Mouse (Mus musculus) stomach, embryonic 16.5 days (tissue): ENCODE results near the gene Panx1. TPM values are rescaled to one million over a fixed set of nuclear protein-coding genes. Genes with fewer than 3 reads are reported as not detected.

ENCODE experiments used
- ATAC-seq: fragments of 200-750 bp; cut with Nextera tagmentation; 2 replicates; pipeline ENCODE4 v1.8.0; 2017; ENCODE audit warnings: moderate number of reproducible peaks, moderate TSS enrichment; ENCODE audit not compliant: insufficient read depth, low FRiP score
- H3K27ac ChIP-seq: fragments of 300-500 bp; sonication (generic); 2 replicates; pipeline ENCODE4 v1.5.1; 2014; ENCODE audit warnings: low read length
- H3K27me3 ChIP-seq: fragments of 300-500 bp; sonication (generic); 2 replicates; pipeline ENCODE4 v1.6.1; 2014; ENCODE audit warnings: low read length, control low read depth, mixed read lengths; ENCODE audit not compliant: control insufficient read depth, insufficient read depth
- H3K36me3 ChIP-seq: fragments of 300-500 bp; sonication (generic); 2 replicates; pipeline ENCODE4 v1.6.1; 2014; ENCODE audit warnings: low read length; ENCODE audit not compliant: control insufficient read depth, insufficient read depth
- H3K4me1 ChIP-seq: fragments of 300-500 bp; sonication (generic); 2 replicates; pipeline ENCODE4 v1.6.1; 2014; ENCODE audit warnings: low read length, control low read depth, mixed read lengths; ENCODE audit not compliant: control insufficient read depth, insufficient read depth
- H3K4me2 ChIP-seq: fragments of 300-500 bp; sonication (generic); 2 replicates; pipeline ENCODE4 v1.6.1; 2014; ENCODE audit warnings: low read depth, low read length, mixed read lengths
- H3K4me3 ChIP-seq: fragments of 300-500 bp; sonication (generic); replicated peaks from 2 replicates; pipeline ENCODE4 v1.5.1; 2014; ENCODE audit warnings: mild to moderate bottlenecking, low read length
- H3K9ac ChIP-seq: fragments of 300-500 bp; sonication (generic); 2 replicates; pipeline ENCODE4 v1.6.1; 2014; ENCODE audit warnings: low read length
- H3K9me3 ChIP-seq: fragments of 300-500 bp; sonication (generic); replicated peaks from 2 replicates; pipeline ENCODE4 v1.6.1; 2016; ENCODE audit warnings: low read length, control low read depth; ENCODE audit not compliant: control insufficient read depth
- WGBS: fragments of 180-500 bp; shearing (Covaris S2); extraction: QIAGEN DNeasy Blood & Tissue Kit; methylation state at CpG from one replicate; pipeline ENCODE4 v1.1.7; 2014; 5-methylcytosine and 5-hydroxymethylcytosine counted together
- polyA plus RNA-seq: library from polyadenylated mRNA; unstranded; fragments of >200 nt; fragmentation: Nextera tagmentation; extraction: Ambion mirVana; gene quantifications from 2 replicates; pipeline ENCODE4 v1.2.1, GENCODE M21; 2015

Gene Panx1
- polyA plus RNA-seq, 1 experiment from 2014 or later = 25.9 TPM

GRCm38 (mm10) chr9:15015223-15015956 lies 29.9 kb downstream of the Panx1 start:
- H3K27me3 ChIP-seq = no peaks in the 10 kb centered on the region
- H3K4me1 ChIP-seq = no peaks in the 10 kb centered on the region
- ATAC-seq = no peak
- H3K27ac ChIP-seq = no peak overlapping the region
- H3K4me3 ChIP-seq = no peak overlapping the region
- H3K9ac ChIP-seq = no peak overlapping the region
- H3K9me3 ChIP-seq = no peaks in the 10 kb centered on the region
- H3K4me2 ChIP-seq = no peak overlapping the region
- WGBS = 53% methylated on average over 7 of the region's 7 CpGs
- H3K36me3 ChIP-seq = no peaks in the 10 kb centered on the region

GRCm38 (mm10) chr9:15007566-15007965 lies 37.7 kb downstream of the Panx1 start:
- H3K36me3 ChIP-seq = no peaks in the 10 kb centered on the region
- H3K9ac ChIP-seq = no peak overlapping the region
- H3K4me2 ChIP-seq = no peak overlapping the region
- no peak overlapping the region for H3K27ac ChIP-seq
- no peaks in the 10 kb centered on the region for H3K9me3 ChIP-seq
- no peak for ATAC-seq
- H3K27me3 ChIP-seq = no peaks in the 10 kb centered on the region
- WGBS = 83% methylated on average over 14 of the region's 14 CpGs
- H3K4me1 ChIP-seq = no peaks in the 10 kb centered on the region
- H3K4me3 ChIP-seq = no peak overlapping the region

- no peak overlapping the region for H3K4me2 ChIP-seq
These were observed 41.0 kb downstream of the Panx1 start for GRCm38 (mm10) chr9:15004298-15004685.

GRCm38 (mm10) chr9:15003676-15004297 lies 41.5 kb downstream of the Panx1 start:
- Histone ChIP-seq H3K4me3 (no peak overlapping the region), H3K9me3 (no peaks in the 10 kb centered on the region), H3K36me3 (no peaks in the 10 kb centered on the region), H3K27me3 (no peaks in the 10 kb centered on the region), H3K4me1 (no peaks in the 10 kb centered on the region), H3K9ac (0 out of 2 replicates have a peak overlapping the region, but pooled peaks have one; percentile 14), H3K4me2 (no peak overlapping the region), H3K27ac (no peak overlapping the region)
- no peak for ATAC-seq
- WGBS = 52% methylated on average over 10 of the region's 10 CpGs

More at GRCm38 (mm10) chr9:15004298-15004685, 41.0 kb downstream of the Panx1 start:
- no peaks in the 10 kb centered on the region for H3K9me3 ChIP-seq
- WGBS = 69% methylated on average over 9 of the region's 9 CpGs
- no peaks in the 10 kb centered on the region for H3K4me1 ChIP-seq
- H3K36me3 ChIP-seq = no peaks in the 10 kb centered on the region
- no peak overlapping the region for H3K27ac ChIP-seq
- no peak for ATAC-seq
- H3K4me3 ChIP-seq = no peak overlapping the region
- H3K9ac ChIP-seq = no peak overlapping the region
- no peaks in the 10 kb centered on the region for H3K27me3 ChIP-seq

GRCm38 (mm10) chr9:15002995-15003613 lies 42.2 kb downstream of the Panx1 start:
- H3K4me2 ChIP-seq = no peak overlapping the region
- no peaks in the 10 kb centered on the region for H3K27me3 ChIP-seq
- H3K27ac ChIP-seq = no peak overlapping the region
- no peaks in the 10 kb centered on the region for H3K4me1 ChIP-seq
- H3K9ac ChIP-seq = no peak overlapping the region
- H3K9me3 ChIP-seq = no peaks in the 10 kb centered on the region
- H3K36me3 ChIP-seq = no peaks in the 10 kb centered on the region
- no peak overlapping the region for H3K4me3 ChIP-seq
- ATAC-seq = no peak
- 62% methylated on average over 6 of the region's 6 CpGs for WGBS

- no peaks in the 10 kb centered on the region for H3K9me3 ChIP-seq
- no peaks in the 10 kb centered on the region for H3K4me1 ChIP-seq
- H3K27me3 ChIP-seq = no peaks in the 10 kb centered on the region
- H3K4me3 ChIP-seq = no peak overlapping the region
- H3K9ac ChIP-seq = no peak overlapping the region
- no peak overlapping the region for H3K27ac ChIP-seq
- H3K36me3 ChIP-seq = no peaks in the 10 kb centered on the region
- no peak overlapping the region for H3K4me2 ChIP-seq
- ATAC-seq = no peak
- 83% methylated on average over 9 of the region's 9 CpGs for WGBS
These were observed 46.5 kb downstream of the Panx1 start for GRCm38 (mm10) chr9:14998790-14999189.

GRCm38 (mm10) chr9:14997271-14998055 lies 47.8 kb downstream of the Panx1 start:
- Histone ChIP-seq H3K9me3 (no peaks in the 10 kb centered on the region), H3K4me3 (no peak overlapping the region), H3K4me1 (no peaks in the 10 kb centered on the region), H3K9ac (no peak overlapping the region), H3K27ac (no peak overlapping the region), H3K36me3 (no peaks in the 10 kb centered on the region), H3K27me3 (no peaks in the 10 kb centered on the region), H3K4me2 (no peak overlapping the region)
- ATAC-seq = no peak
- 78% methylated on average over 11 of the region's 11 CpGs for WGBS

GRCm38 (mm10) chr9:14995525-14995924 lies 49.8 kb downstream of the Panx1 start:
- no peak overlapping the region for H3K4me2 ChIP-seq
- H3K36me3 ChIP-seq = no peaks in the 10 kb centered on the region
- no peaks in the 10 kb centered on the region for H3K27me3 ChIP-seq
- H3K4me1 ChIP-seq = no peaks in the 10 kb centered on the region
- no peaks in the 10 kb centered on the region for H3K9me3 ChIP-seq
- H3K9ac ChIP-seq = no peak overlapping the region
- ATAC-seq = no peak
- WGBS = 67% methylated on average over 1 of the region's 1 CpGs
- H3K27ac ChIP-seq = no peak overlapping the region
- H3K4me3 ChIP-seq = no peak overlapping the region
